Mouse (Mus musculus) induced T-regulatory cell, adult 2 months (primary cell): Measurements from ENCODE around the gene Pah.

Source experiments
- DNase-seq: peaks from one replicate; pipeline ENCODE4 v3.0.0-alpha.2; 2012; ENCODE audit warnings: low read depth

The Pah gene

GRCm38 (mm10) chr10:87521646-87522045 lies at the start of gene Pah:
Gene Pah, plus strand, starts transcription at chr10:87521795.
- DNase-seq, result no peak

- DNase-seq, result no peak
Observed at GRCm38 (mm10) chr10:87473475-87474131, 48.0 kb upstream of the Pah start.

- no peak for DNase-seq
Observed at GRCm38 (mm10) chr10:87474971-87475370, 46.6 kb upstream of the Pah start.

- no peak for DNase-seq
Observed at GRCm38 (mm10) chr10:87477895-87478294, 43.7 kb upstream of the Pah start.

- DNase-seq, result no peak
Observed at GRCm38 (mm10) chr10:87484831-87485720, 36.5 kb upstream of the Pah start.

- no peak for DNase-seq
Observed at GRCm38 (mm10) chr10:87485721-87486620, 35.6 kb upstream of the Pah start.

GRCm38 (mm10) chr10:87488429-87489145 lies 33.0 kb upstream of the Pah start:
- no peak for DNase-seq

- DNase-seq, result no peak
Observed at GRCm38 (mm10) chr10:87489246-87490009, 32.2 kb upstream of the Pah start.

GRCm38 (mm10) chr10:87490328-87490727 lies 31.3 kb upstream of the Pah start:
- no peak for DNase-seq

GRCm38 (mm10) chr10:87491485-87492040 lies 30.0 kb upstream of the Pah start:
- no peak for DNase-seq

- no peak for DNase-seq
Observed at GRCm38 (mm10) chr10:87492332-87492660, 29.3 kb upstream of the Pah start.

- DNase-seq, result no peak
Observed at GRCm38 (mm10) chr10:87492661-87493551, 28.7 kb upstream of the Pah start.

GRCm38 (mm10) chr10:87493576-87493975 lies 28.0 kb upstream of the Pah start, which contains the start of gene Ascl1:
Gene Ascl1, minus strand, starts transcription at chr10:87493660.
- DNase-seq, result no peak

- no peak for DNase-seq
Observed at GRCm38 (mm10) chr10:87494176-87494575, 27.4 kb upstream of the Pah start.

- no peak for DNase-seq
Observed at GRCm38 (mm10) chr10:87494596-87494995, 27.0 kb upstream of the Pah start.

GRCm38 (mm10) chr10:87497056-87497455 lies 24.5 kb upstream of the Pah start:
- no peak for DNase-seq

GRCm38 (mm10) chr10:87500926-87501658 lies 20.5 kb upstream of the Pah start:
- no peak for DNase-seq

- DNase-seq, result no peak
Observed at GRCm38 (mm10) chr10:87501659-87502042, 19.9 kb upstream of the Pah start.

GRCm38 (mm10) chr10:87502283-87502682 lies 19.3 kb upstream of the Pah start:
- DNase-seq, result no peak
